Mouse (Mus musculus): ENCODE measurements around the gene Rgs10. TPM values are rescaled to one million over a fixed set of nuclear protein-coding genes. Genes with fewer than 3 reads are reported as not detected.

Gene Rgs10
- total RNA-seq, 4 experiments from 2014 or later: 10.8 to 15.5 (median 12.3) TPM

GRCm38 (mm10) chr7:128332896-128333295, 85.7 kb downstream of the Rgs10 start:
- no peak for DNase-seq

- no peak for DNase-seq
Measured at GRCm38 (mm10) chr7:128330981-128331380, 87.6 kb downstream of the Rgs10 start.

GRCm38 (mm10) chr7:128324977-128325376, 93.6 kb downstream of the Rgs10 start:
- no peak for DNase-seq

Other genes starting within 250 kb of the Rgs10 start
- 1 to 10 TPM in 2 of 4 experiments, not detected in 2; 4.1 to 5.3 TPM for gene Cox6a2, start 212.4 kb downstream of the Rgs10 start, total RNA-seq (2022)
- 10 to 100 TPM; 23.2 to 30.2 (median 24.4) TPM for gene Armc5, start 181.4 kb downstream of the Rgs10 start, total RNA-seq (2022)
- 10 to 100 TPM in 2 of 4 experiments, 1 to 10 TPM in 2; 8.8 to 11.7 (median 9.9) TPM for gene 9130023H24Rik, start 180.7 kb downstream of the Rgs10 start, total RNA-seq (2022)
- gene Tgfb1i1, start 171.9 kb downstream of the Rgs10 start, total RNA-seq (2022): 10 to 100 TPM; 17.0 to 24.2 (median 20.5) TPM
- gene Slc5a2, start 153.1 kb downstream of the Rgs10 start, total RNA-seq (2022): not detected
- 10 to 100 TPM; 33.0 to 64.0 (median 46.6) TPM for gene BC017158, start 120.6 kb downstream of the Rgs10 start, total RNA-seq (2022)
- gene Tial1, start 43.0 kb upstream of the Rgs10 start, total RNA-seq (2022): 100 to 1,000 TPM in 2 of 4 experiments, 10 to 100 TPM in 2; 95.2 to 109 (median 102) TPM
- gene Bag3, start 104.9 kb upstream of the Rgs10 start, total RNA-seq (2022): 100 to 1,000 TPM; 146 to 189 (median 168) TPM
- 10 to 100 TPM; 21.7 to 32.3 (median 27.2) TPM for gene Inpp5f, start 192.6 kb upstream of the Rgs10 start, total RNA-seq (2022)

Data from adrenal gland, adult 8-10 months (tissue).